Mouse (Mus musculus) stomach, postnatal 0 days (tissue): ENCODE results near the gene Mrps16. TPM values are rescaled to one million over a fixed set of nuclear protein-coding genes. Genes with fewer than 3 reads are reported as not detected.

Source experiments
- ATAC-seq: fragments of 200-750 bp; cut with Nextera tagmentation; 2 replicates; pipeline ENCODE4 v1.8.0; 2017; ENCODE audit not compliant: low FRiP score, low TSS enrichment
- DNase-seq: peaks from one replicate; pipeline ENCODE4 v3.0.0-alpha.2; 2016; ENCODE audit warnings: low spot score
- H3K27ac ChIP-seq: fragments of 300-500 bp; sonication (generic); replicated peaks from 2 replicates; pipeline ENCODE4 v1.5.1; 2014; ENCODE audit warnings: mild to moderate bottlenecking, control low read depth
- H3K27me3 ChIP-seq: fragments of 300-500 bp; sonication (generic); 2 replicates; pipeline ENCODE4 v1.6.1; 2014; ENCODE audit warnings: low read length; ENCODE audit not compliant: control insufficient read depth, insufficient read depth
- H3K36me3 ChIP-seq: fragments of 300-500 bp; sonication (generic); 2 replicates; pipeline ENCODE4 v1.6.1; 2014; ENCODE audit warnings: low read length, mixed read lengths; ENCODE audit not compliant: control insufficient read depth, insufficient read depth
- H3K4me1 ChIP-seq: fragments of 300-500 bp; sonication (generic); replicated peaks from 2 replicates; pipeline ENCODE4 v1.6.1; 2014; ENCODE audit warnings: antibody characterized with exemption; ENCODE audit not compliant: control insufficient read depth, insufficient read depth
- H3K4me2 ChIP-seq: fragments of 300-500 bp; sonication (generic); replicated peaks from 2 replicates; pipeline ENCODE4 v1.6.1; 2014; ENCODE audit warnings: low read depth, mild to moderate bottlenecking, control low read depth, moderate library complexity
- H3K4me3 ChIP-seq: fragments of 300-500 bp; sonication (generic); 2 replicates; pipeline ENCODE4 v1.5.1; 2014; ENCODE audit warnings: low read depth, low read length, control low read depth
- H3K9ac ChIP-seq: fragments of 300-500 bp; sonication (generic); 2 replicates; pipeline ENCODE4 v1.6.1; 2014; ENCODE audit warnings: mild to moderate bottlenecking, low read length, control low read depth, mixed read lengths
- H3K9me3 ChIP-seq: fragments of 300-500 bp; sonication (generic); 2 replicates; pipeline ENCODE4 v1.6.1; 2016; ENCODE audit warnings: low read length; ENCODE audit not compliant: control insufficient read depth
- CTCF ChIP-seq: IDR thresholded peaks from 2 replicates; pipeline ENCODE4 v1.5.1; 2016; ENCODE audit warnings: antibody characterized with exemption, low read depth, mild to moderate bottlenecking, moderate library complexity
- EP300 ChIP-seq: optimal IDR thresholded peaks from 2 replicates; pipeline ENCODE3; 2016; ENCODE audit warnings: antibody characterized with exemption
- WGBS: fragments of 180-500 bp; shearing (Covaris S2); extraction: QIAGEN DNeasy Blood & Tissue Kit; methylation state at CpG from one replicate; pipeline ENCODE4 v1.1.7; 2014; 5-methylcytosine and 5-hydroxymethylcytosine counted together
- polyA plus RNA-seq: library from polyadenylated mRNA; unstranded; fragments of >200 nt; fragmentation: Nextera tagmentation; extraction: Ambion mirVana; gene quantifications from 2 replicates; pipeline ENCODE4 v1.2.1, GENCODE M21; 2015

Gene Mrps16
- polyA plus RNA-seq, 1 experiment from 2014 or later = 77.4 TPM

- H3K9ac ChIP-seq = no peak overlapping the region
- no peak overlapping the region for H3K27ac ChIP-seq
- no peaks in the 10 kb centered on the region for H3K36me3 ChIP-seq
- H3K27me3 ChIP-seq = no peaks in the 10 kb centered on the region
- H3K4me2 ChIP-seq = no peak overlapping the region
- no peak for TF ChIP-seq EP300
- TF ChIP-seq CTCF = peak; percentile 34
- H3K4me1 ChIP-seq = no peaks in the 10 kb centered on the region
- 48% methylated on average over 1 of the region's 1 CpGs for WGBS
- DNase-seq (no peak), ATAC-seq (no peak)
- H3K4me3 ChIP-seq = no peak overlapping the region
- no peaks in the 10 kb centered on the region for H3K9me3 ChIP-seq
Observed at GRCm38 (mm10) chr14:20428593-20428992, 35.2 kb upstream of the Mrps16 start.

- no peak for ATAC-seq
- no peaks in the 10 kb centered on the region for H3K9me3 ChIP-seq
- TF ChIP-seq EP300 (no peak), CTCF (no peak)
Observed at GRCm38 (mm10) chr14:20423046-20423445, 29.6 kb upstream of the Mrps16 start.

GRCm38 (mm10) chr14:20422257-20422656, 28.8 kb upstream of the Mrps16 start:
- TF ChIP-seq CTCF (no peak), EP300 (no peak)
- 55% methylated on average over 7 of the region's 7 CpGs for WGBS
- Histone ChIP-seq H3K27me3 (no peaks in the 10 kb centered on the region), H3K9me3 (no peaks in the 10 kb centered on the region), H3K4me1 (no peaks in the 10 kb centered on the region), H3K4me2 (no peak overlapping the region), H3K4me3 (no peak overlapping the region), H3K9ac (no peak overlapping the region), H3K27ac (no peak overlapping the region), H3K36me3 (no peaks in the 10 kb centered on the region)
- ATAC-seq (no peak), DNase-seq (no peak)

More at GRCm38 (mm10) chr14:20423046-20423445, 29.6 kb upstream of the Mrps16 start:
- no peaks in the 10 kb centered on the region for H3K27me3 ChIP-seq
- H3K36me3 ChIP-seq = no peaks in the 10 kb centered on the region
- H3K4me1 ChIP-seq = no peaks in the 10 kb centered on the region
- H3K27ac ChIP-seq = no peak overlapping the region
- H3K4me2 ChIP-seq = no peak overlapping the region
- 79% methylated on average over 6 of the region's 6 CpGs for WGBS
- H3K9ac ChIP-seq = no peak overlapping the region
- no peak for DNase-seq
- H3K4me3 ChIP-seq = no peak overlapping the region

- H3K4me1 ChIP-seq = no peaks in the 10 kb centered on the region
- H3K9me3 ChIP-seq = no peaks in the 10 kb centered on the region
- H3K4me3 ChIP-seq = no peak overlapping the region
- WGBS = 55% methylated on average over 1 of the region's 1 CpGs
- DNase-seq (peak; percentile 46), ATAC-seq (peak; percentile 73; the same call in 1 of the 2 replicates)
- no peak overlapping the region for H3K9ac ChIP-seq
- H3K27ac ChIP-seq = no peak overlapping the region
- H3K4me2 ChIP-seq = no peak overlapping the region
- H3K27me3 ChIP-seq = no peaks in the 10 kb centered on the region
- TF ChIP-seq EP300 = no peak
- TF ChIP-seq CTCF = peak; percentile 78
- no peaks in the 10 kb centered on the region for H3K36me3 ChIP-seq
Observed at GRCm38 (mm10) chr14:20400071-20400470, 6.6 kb upstream of the Mrps16 start.

- WGBS = 32% methylated on average over 4 of the region's 4 CpGs
- no peaks in the 10 kb centered on the region for H3K27me3 ChIP-seq
- H3K9me3 ChIP-seq = no peaks in the 10 kb centered on the region
- TF ChIP-seq EP300 (no peak), CTCF (peak; percentile 64)
- ATAC-seq (0 out of 2 replicates have a peak, but pooled peaks have one; percentile 15), DNase-seq (peak; percentile 51)
- no peak overlapping the region for H3K9ac ChIP-seq
- no peak overlapping the region for H3K27ac ChIP-seq
- no peaks in the 10 kb centered on the region for H3K4me1 ChIP-seq
- no peaks in the 10 kb centered on the region for H3K36me3 ChIP-seq
- H3K4me2 ChIP-seq = no peak overlapping the region
- no peak overlapping the region for H3K4me3 ChIP-seq
Observed at GRCm38 (mm10) chr14:20398864-20399263, 5.4 kb upstream of the Mrps16 start.

- Histone ChIP-seq H3K9me3 (no peaks in the 10 kb centered on the region), H3K4me2 (no peak overlapping the region), H3K27ac (no peak overlapping the region), H3K36me3 (no peaks in the 10 kb centered on the region), H3K4me3 (no peak overlapping the region), H3K4me1 (no peaks in the 10 kb centered on the region), H3K9ac (no peak overlapping the region), H3K27me3 (no peaks in the 10 kb centered on the region)
- DNase-seq (no peak), ATAC-seq (no peak)
- 73% methylated on average over 9 of the region's 9 CpGs for WGBS
- no peak for TF ChIP-seq EP300
- no peak for TF ChIP-seq CTCF
Observed at GRCm38 (mm10) chr14:20397220-20397619, 3.8 kb upstream of the Mrps16 start.
